Mouse (Mus musculus) hindbrain, embryonic 12.5 days (tissue): ENCODE results near the gene Ctsd. TPM values are rescaled to one million over a fixed set of nuclear protein-coding genes. Genes with fewer than 3 reads are reported as not detected.
A peak's percentile ranks its signal among the peaks of the same experiment; 100 is the strongest.

Source experiments
- ATAC-seq: fragments of 200-750 bp; cut with Nextera tagmentation; 2 replicates; pipeline ENCODE4 v1.8.0; 2017; ENCODE audit warnings: moderate TSS enrichment; ENCODE audit not compliant: low FRiP score
- H3K27ac ChIP-seq: fragments of 300-500 bp; sonication (generic); 2 replicates; pipeline ENCODE4 v1.5.1; 2016; ENCODE audit warnings: mild to moderate bottlenecking
- H3K27me3 ChIP-seq: fragments of 300-500 bp; sonication (generic); 2 replicates; pipeline ENCODE4 v1.6.1; 2016; ENCODE audit warnings: mild to moderate bottlenecking
- H3K36me3 ChIP-seq: fragments of 300-500 bp; sonication (generic); 2 replicates; pipeline ENCODE4 v1.6.1; 2016; ENCODE audit warnings: mild to moderate bottlenecking
- H3K4me1 ChIP-seq: fragments of 300-500 bp; sonication (generic); 2 replicates; pipeline ENCODE4 v1.6.1; 2016
- H3K4me2 ChIP-seq: fragments of 300-500 bp; sonication (generic); replicated peaks from 2 replicates; pipeline ENCODE4 v1.6.1; 2016; ENCODE audit warnings: mild to moderate bottlenecking
- H3K4me3 ChIP-seq: fragments of 300-500 bp; sonication (generic); 2 replicates; pipeline ENCODE4 v1.5.1; 2016; ENCODE audit warnings: mild to moderate bottlenecking
- H3K9ac ChIP-seq: fragments of 300-500 bp; sonication (generic); 2 replicates; pipeline ENCODE4 v1.6.1; 2016; ENCODE audit warnings: mild to moderate bottlenecking, moderate library complexity
- H3K9me3 ChIP-seq: fragments of 300-500 bp; sonication (generic); replicated peaks from 2 replicates; pipeline ENCODE4 v1.6.1; 2016; ENCODE audit warnings: mild to moderate bottlenecking
- WGBS: fragments of 180-500 bp; shearing (Covaris S2); methylation state at CpG from one replicate; pipeline ENCODE4 v1.1.7; 2016; 5-methylcytosine and 5-hydroxymethylcytosine counted together
- polyA plus RNA-seq: library from polyadenylated mRNA; unstranded; fragments of >200 nt; fragmentation: Nextera tagmentation; extraction: Ambion mirVana; gene quantifications from 2 replicates; pipeline ENCODE4 v1.2.1, GENCODE M21; 2016

Gene Ctsd
- polyA plus RNA-seq, 1 experiment from 2014 or later: 215 TPM

DNA sequence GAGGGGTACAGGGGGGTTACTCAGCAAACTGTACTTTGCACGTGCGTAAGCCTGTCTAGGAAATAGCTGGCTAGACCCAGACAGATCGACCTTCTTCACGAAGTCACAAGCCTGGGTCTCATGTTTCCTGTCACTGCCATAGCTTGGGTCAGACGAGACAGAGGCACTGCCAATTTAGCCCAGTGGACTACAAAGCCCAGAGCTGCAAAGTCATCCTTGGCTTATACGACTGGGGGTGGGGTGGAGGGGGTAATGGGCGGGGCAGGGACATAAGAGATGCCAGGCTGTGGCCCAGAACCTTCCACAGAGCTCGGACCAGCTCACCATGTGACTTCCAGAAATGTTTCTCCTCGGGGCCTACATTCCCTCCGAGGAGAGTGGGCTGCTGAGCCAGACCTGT, 3.5 kb downstream of the Ctsd start:
- H3K4me3 ChIP-seq: no peak overlapping the region
- H3K4me2 ChIP-seq: no peak overlapping the region
- no peak overlapping the region for H3K27ac ChIP-seq
- peaks cover 62% of the 10 kb centered on the region for H3K36me3 ChIP-seq
- WGBS: 85% methylated on average over 10 of the region's 10 CpGs
- H3K27me3 ChIP-seq: no peaks in the 10 kb centered on the region
- H3K9ac ChIP-seq: no peak overlapping the region
- no peaks in the 10 kb centered on the region for H3K9me3 ChIP-seq
- peaks cover 18% of the 10 kb centered on the region for H3K4me1 ChIP-seq
- no peak for ATAC-seq

GRCm38 (mm10) chr7:142382567-142382966, 5.3 kb downstream of the Ctsd start, which contains the start of gene Gm49369:
Gene Gm49369, minus strand, starts transcription at chr7:142382667.
- WGBS: 96% methylated on average over 5 of the region's 5 CpGs
- Histone ChIP-seq H3K9ac (no peak within 1 kb of the TSS), H3K4me3 (no peak within 1 kb of the TSS), H3K4me1 (peaks cover 18% of the 10 kb centered on the region), H3K27ac (no peak within 1 kb of the TSS), H3K27me3 (no peaks in the 10 kb centered on the region), H3K36me3 (peaks cover 80% of the 10 kb centered on the region), H3K4me2 (no peak within 1 kb of the TSS), H3K9me3 (no peaks in the 10 kb centered on the region)
- no peak for ATAC-seq

DNA sequence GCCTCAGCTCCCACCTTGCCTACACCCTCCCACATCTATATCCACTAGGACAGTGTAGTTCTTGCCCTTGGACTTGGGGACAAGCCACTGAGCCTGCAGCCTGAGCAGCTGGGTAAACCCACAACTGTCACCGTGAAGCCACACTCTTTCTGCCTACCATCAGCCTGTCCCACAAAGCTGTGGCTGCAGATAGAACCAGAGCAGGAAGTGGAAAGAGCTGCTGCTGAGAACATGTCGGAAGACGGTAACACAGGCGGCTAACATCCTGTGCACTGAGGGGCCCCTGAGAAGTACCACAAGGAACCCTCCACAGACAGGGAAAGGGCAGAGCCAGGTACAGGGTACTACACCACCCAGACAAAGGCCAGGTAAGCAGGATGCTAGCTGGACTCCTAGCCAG, 6.7 kb downstream of the Ctsd start:
- Histone ChIP-seq H3K27ac (no peak overlapping the region), H3K9ac (no peak overlapping the region), H3K4me1 (peaks cover 7% of the 10 kb centered on the region), H3K9me3 (no peaks in the 10 kb centered on the region), H3K4me2 (no peak overlapping the region), H3K4me3 (no peak overlapping the region), H3K36me3 (peaks cover 94% of the 10 kb centered on the region), H3K27me3 (no peaks in the 10 kb centered on the region)
- no peak for ATAC-seq
- 93% methylated on average over 4 of the region's 4 CpGs for WGBS

DNA sequence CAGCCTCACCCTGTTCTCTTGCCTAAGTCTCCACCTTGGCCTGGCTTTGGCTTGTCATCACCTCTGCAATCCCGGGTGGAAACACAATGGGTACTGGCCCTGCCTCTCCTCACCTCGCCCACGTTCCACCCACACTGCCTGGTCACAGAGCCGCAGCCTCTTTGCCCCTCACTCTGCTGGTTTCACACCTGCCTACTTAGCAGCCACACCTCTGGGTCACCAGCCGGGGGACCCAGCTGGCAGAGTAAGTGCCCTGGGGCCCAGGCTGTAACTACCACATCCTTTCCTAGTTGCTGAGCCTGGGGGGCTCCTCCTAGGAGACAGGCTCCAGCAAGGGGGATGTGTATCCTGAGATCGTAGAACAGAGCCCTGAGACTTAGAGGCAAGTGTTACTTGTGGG, 8.7 kb downstream of the Ctsd start:
- Histone ChIP-seq H3K4me3 (no peak overlapping the region), H3K9me3 (no peaks in the 10 kb centered on the region), H3K4me1 (no peaks in the 10 kb centered on the region), H3K27ac (no peak overlapping the region), H3K4me2 (no peak overlapping the region), H3K27me3 (0 out of 2 replicates have a peak, but pooled peaks cover under 1% of the 10 kb centered on the region), H3K9ac (no peak overlapping the region), H3K36me3 (peaks cover 90% of the 10 kb centered on the region)
- WGBS: 87% methylated on average over 6 of the region's 6 CpGs
- ATAC-seq: no peak

DNA sequence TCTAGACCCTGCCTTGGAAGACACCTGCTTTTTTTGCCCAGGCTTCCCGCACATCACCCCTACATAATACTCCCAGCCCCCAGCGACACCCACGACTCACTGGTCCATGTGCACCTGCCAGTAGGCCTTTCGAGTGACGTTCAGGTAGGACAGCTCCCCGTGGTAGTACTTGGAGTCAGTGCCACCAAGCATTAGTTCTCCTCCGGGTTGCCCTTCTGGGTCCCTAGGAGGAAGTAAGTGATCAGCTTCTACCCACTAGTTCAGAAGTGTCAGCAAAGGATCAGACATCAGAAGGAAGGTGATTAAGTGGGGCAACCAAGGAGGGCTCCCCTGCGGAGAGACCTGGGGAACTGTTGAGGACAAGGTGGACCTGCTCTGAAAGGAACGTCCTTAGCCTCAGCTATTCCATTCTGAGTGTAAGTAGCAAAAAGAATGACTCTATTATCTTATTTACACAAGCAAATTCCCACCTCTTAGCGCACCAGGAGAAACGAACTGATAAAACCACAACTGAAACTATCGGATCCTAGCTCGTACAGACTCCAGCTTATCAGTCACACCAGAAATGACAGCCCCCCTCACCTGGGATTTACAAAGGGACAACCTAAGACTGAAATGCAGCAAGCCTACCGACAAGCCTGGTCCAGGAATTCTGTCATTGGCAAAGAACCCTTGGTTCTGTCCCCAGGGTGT, 10.5 kb downstream of the Ctsd start:
- H3K4me3 ChIP-seq: no peak overlapping the region
- H3K27ac ChIP-seq: no peak overlapping the region
- no peak overlapping the region for H3K9ac ChIP-seq
- WGBS: 94% methylated on average over 14 of the region's 14 CpGs
- no peak for ATAC-seq
- peaks cover 72% of the 10 kb centered on the region for H3K36me3 ChIP-seq
- H3K27me3 ChIP-seq: peaks cover 17% of the 10 kb centered on the region
- H3K4me2 ChIP-seq: no peak overlapping the region
- peaks cover 3% of the 10 kb centered on the region for H3K4me1 ChIP-seq
- H3K9me3 ChIP-seq: no peaks in the 10 kb centered on the region

DNA sequence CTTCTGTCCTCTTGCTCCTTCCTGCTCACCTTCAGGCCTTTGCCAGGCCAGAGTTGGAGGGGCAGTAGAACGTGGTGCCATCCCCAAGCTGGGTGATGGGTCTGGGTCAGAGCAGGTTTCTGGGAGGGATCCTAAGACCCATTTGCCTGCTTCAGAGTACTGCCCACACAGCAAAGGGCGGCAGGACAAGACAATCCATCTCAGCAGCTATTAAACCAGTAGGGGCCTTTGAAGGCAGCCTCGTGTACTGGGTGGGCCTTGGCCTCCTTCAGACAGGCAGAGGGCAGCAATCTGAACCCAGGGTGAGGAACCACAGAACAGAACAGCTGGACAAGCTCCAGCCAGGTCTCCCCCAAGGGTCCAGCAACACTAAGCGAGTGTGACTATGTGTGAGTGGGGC, 11.7 kb downstream of the Ctsd start:
- Histone ChIP-seq H3K4me1 (peaks cover 11% of the 10 kb centered on the region), H3K9me3 (no peaks in the 10 kb centered on the region), H3K4me3 (no peak overlapping the region), H3K27me3 (peaks cover 30% of the 10 kb centered on the region), H3K9ac (no peak overlapping the region), H3K27ac (no peak overlapping the region), H3K4me2 (no peak overlapping the region), H3K36me3 (peaks cover 59% of the 10 kb centered on the region)
- ATAC-seq: no peak
- 76% methylated on average over 4 of the region's 4 CpGs for WGBS

- H3K4me2 ChIP-seq: no peak overlapping the region
- no peak overlapping the region for H3K4me3 ChIP-seq
- no peak overlapping the region for H3K27ac ChIP-seq
- 89% methylated on average over 6 of the region's 6 CpGs for WGBS
- no peak for ATAC-seq
- no peak overlapping the region for H3K9ac ChIP-seq
- peaks cover 11% of the 10 kb centered on the region for H3K4me1 ChIP-seq
- no peaks in the 10 kb centered on the region for H3K9me3 ChIP-seq
- H3K27me3 ChIP-seq: peaks cover 38% of the 10 kb centered on the region
- peaks cover 51% of the 10 kb centered on the region for H3K36me3 ChIP-seq
Observed at GRCm38 (mm10) chr7:142375261-142375724, 12.5 kb downstream of the Ctsd start.

GRCm38 (mm10) chr7:142374413-142375015, 13.3 kb downstream of the Ctsd start:
- Histone ChIP-seq H3K4me2 (no peak overlapping the region), H3K27me3 (peaks cover 46% of the 10 kb centered on the region), H3K4me1 (peaks cover 11% of the 10 kb centered on the region), H3K27ac (no peak overlapping the region), H3K9ac (no peak overlapping the region), H3K9me3 (no peaks in the 10 kb centered on the region), H3K36me3 (peaks cover 43% of the 10 kb centered on the region), H3K4me3 (no peak overlapping the region)
- 92% methylated on average over 5 of the region's 5 CpGs for WGBS
- no peak for ATAC-seq

GRCm38 (mm10) chr7:142373641-142374412, 14.0 kb downstream of the Ctsd start, which contains the start of gene Ifitm10:
Gene Ifitm10, minus strand, starts transcription at chr7:142373753.
- 76% methylated on average over 8 of the region's 8 CpGs for WGBS
- H3K27me3 ChIP-seq: peaks cover 51% of the 10 kb centered on the region
- no peak for ATAC-seq

GRCm38 (mm10) chr7:142373039-142373438, 14.8 kb downstream of the Ctsd start:
- peaks cover 55% of the 10 kb centered on the region for H3K27me3 ChIP-seq
- ATAC-seq: no peak
- H3K27ac ChIP-seq: no peak overlapping the region
- peaks cover 11% of the 10 kb centered on the region for H3K4me1 ChIP-seq
- H3K4me2 ChIP-seq: no peak overlapping the region
- no peak overlapping the region for H3K4me3 ChIP-seq
- no peak overlapping the region for H3K9ac ChIP-seq
- 80% methylated on average over 5 of the region's 5 CpGs for WGBS
- H3K9me3 ChIP-seq: no peaks in the 10 kb centered on the region
- peaks cover 28% of the 10 kb centered on the region for H3K36me3 ChIP-seq

More at GRCm38 (mm10) chr7:142373641-142374412, 14.0 kb downstream of the Ctsd start, which contains the start of gene Ifitm10:
- peaks cover 36% of the 10 kb centered on the region for H3K36me3 ChIP-seq
- no peaks in the 10 kb centered on the region for H3K9me3 ChIP-seq
- peaks cover 11% of the 10 kb centered on the region for H3K4me1 ChIP-seq
- no peak within 1 kb of the TSS for H3K9ac ChIP-seq
- H3K27ac ChIP-seq: no peak within 1 kb of the TSS
- no peak within 1 kb of the TSS for H3K4me3 ChIP-seq
- peak within 1 kb of the TSS; percentile 63 for H3K4me2 ChIP-seq

GRCm38 (mm10) chr7:142371768-142372661, 15.8 kb downstream of the Ctsd start:
- peaks cover 55% of the 10 kb centered on the region for H3K27me3 ChIP-seq
- 2% methylated on average over 55 of the region's 64 CpGs for WGBS
- H3K9ac ChIP-seq: peak overlapping the region; percentile 42
- no peak overlapping the region for H3K27ac ChIP-seq
- peak overlapping the region; percentile 38 for H3K4me3 ChIP-seq
- H3K9me3 ChIP-seq: no peaks in the 10 kb centered on the region
- peak overlapping the region; percentile 63 for H3K4me2 ChIP-seq
- H3K4me1 ChIP-seq: peaks cover 11% of the 10 kb centered on the region
- no peak for ATAC-seq
- peaks cover 18% of the 10 kb centered on the region for H3K36me3 ChIP-seq
